Mouse (Mus musculus) layer of hippocampus, postnatal 10 days (tissue): ENCODE results near the gene Ndufaf1. TPM values are rescaled to one million over a fixed set of nuclear protein-coding genes. Genes with fewer than 3 reads are reported as not detected.

Source experiments
- DNase-seq, 2 experiments: peaks; one replicate each; pipeline ENCODE4 v3.0.0; 2021; ENCODE audit warnings: low spot score in 2 of 2
- total RNA-seq, 2 experiments: library from RNA; stranded (reverse); gene quantifications; 2 replicates each; pipeline ENCODE4 v1.2.3; 2021

Ndufaf1 gene
- total RNA-seq, 2 experiments from 2014 or later: 27.0 to 27.8 TPM

DNA sequence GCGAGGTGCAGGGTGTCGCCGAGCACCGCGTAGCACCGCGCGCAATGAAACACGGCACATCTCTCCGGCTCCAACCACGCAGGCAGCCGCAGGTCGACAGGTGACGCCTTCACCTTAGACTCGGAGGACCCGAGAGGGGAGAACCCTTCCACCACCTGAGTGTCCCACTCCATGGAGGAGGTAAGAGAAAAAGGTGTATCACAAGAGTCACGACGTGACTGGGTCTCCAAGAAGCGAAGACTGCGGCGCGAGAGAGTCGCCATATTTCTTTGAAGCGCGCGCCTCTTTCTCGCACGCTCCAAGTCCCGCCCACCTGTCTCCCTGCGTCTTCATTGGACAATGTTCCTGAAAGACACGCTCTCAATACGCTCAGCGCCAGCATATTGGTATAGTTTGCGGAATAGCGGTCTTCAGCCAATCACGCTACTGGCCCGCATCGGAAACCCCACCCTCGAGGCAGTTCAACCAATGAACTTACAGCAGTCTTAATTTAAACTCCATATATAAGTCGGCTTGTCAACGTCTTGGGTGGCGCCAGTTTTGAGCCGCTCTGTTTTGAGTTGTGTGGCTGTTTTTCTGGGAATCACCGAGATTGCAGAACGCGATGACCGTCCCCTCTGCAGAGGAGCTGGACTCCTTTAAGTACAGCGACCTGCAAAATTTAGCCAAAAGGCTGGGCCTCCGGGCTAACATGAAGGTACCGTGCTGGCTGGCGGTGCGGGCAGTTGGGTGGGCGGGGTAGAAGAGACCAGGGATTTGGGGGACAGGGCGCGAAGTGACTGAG is 44.2 kb downstream of the Ndufaf1 start, which contains the start of the genes Nusap1 and Oip5:
TSS of gene Nusap1 (plus strand) at position 100 of the 784 bp plus-strand sequence.
TSS of gene Oip5 (minus strand) at position 271 of the 784 bp plus-strand sequence.
- peak; percentile 86 to 88 for DNase-seq

- DNase-seq: no peak
These were observed 44.8 kb downstream of the Ndufaf1 start for GRCm38 (mm10) chr2:119617841-119618198.

DNA sequence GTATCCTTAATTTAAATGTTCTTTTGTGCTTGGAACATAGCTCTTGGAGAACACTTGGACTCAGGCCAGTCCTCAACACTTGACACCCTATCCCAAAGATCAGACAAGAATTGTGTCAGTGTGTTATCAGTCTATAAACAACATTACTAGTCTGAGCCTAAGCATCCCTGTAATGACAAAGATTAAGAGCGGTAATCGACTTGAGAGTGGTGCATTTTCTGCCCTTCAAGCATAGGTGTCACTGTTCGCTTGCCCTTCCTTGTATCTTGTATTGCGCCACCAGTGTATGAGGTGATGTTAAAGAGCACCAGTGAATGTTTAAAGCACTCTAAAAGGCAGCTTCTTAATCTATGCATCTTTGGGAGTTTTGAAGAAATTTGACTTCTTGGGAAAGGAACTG is 55.6 kb downstream of the Ndufaf1 start:
- DNase-seq: no peak

Other genes starting within 250 kb of the Ndufaf1 start
- gene Ino80, start 185.1 kb downstream of the Ndufaf1 start, total RNA-seq: 10 to 100 TPM; 19.6 to 20.2 TPM
- gene Exd1, start 115.2 kb downstream of the Ndufaf1 start, total RNA-seq: 1 to 10 TPM in 1 of 2 experiments, under 1 TPM in 1; 0.76 to 2.1 TPM
- 100 to 1,000 TPM; 116 to 119 TPM for gene Chp1, start 115.1 kb downstream of the Ndufaf1 start, total RNA-seq
- 1 to 10 TPM; 3.5 to 3.7 TPM for gene Nusap1, start 44.5 kb downstream of the Ndufaf1 start, total RNA-seq
- 1 to 10 TPM; 3.6 to 4.8 TPM for gene Oip5, start 44.4 kb downstream of the Ndufaf1 start, total RNA-seq
- gene Rtf1, start 12.2 kb upstream of the Ndufaf1 start, total RNA-seq: 10 to 100 TPM; 58.0 to 63.0 TPM
- gene Itpka, start 79.5 kb upstream of the Ndufaf1 start, total RNA-seq: 100 to 1,000 TPM; 115 to 124 TPM
- gene Ltk, start 97.6 kb upstream of the Ndufaf1 start, total RNA-seq: 1 to 10 TPM; 3.6 to 4.8 TPM
- 10 to 100 TPM; 16.4 to 16.7 TPM for gene Rpap1, start 124.7 kb upstream of the Ndufaf1 start, total RNA-seq
- 10 to 100 TPM; 48.6 to 64.7 TPM for gene Tyro3, start 134.9 kb upstream of the Ndufaf1 start, total RNA-seq
- 10 to 100 TPM; 64.3 to 66.3 TPM for gene Mga, start 234.4 kb upstream of the Ndufaf1 start, total RNA-seq